Mouse (Mus musculus) bone marrow, adult 2 months (tissue): ENCODE data around the gene Il20rb.

Source experiments
- CTCF ChIP-seq: fragments of 200-500 bp; IDR thresholded peaks from 2 replicates; pipeline ENCODE4 v1.5.1; 2011; ENCODE audit warnings: low read length, control low read depth; ENCODE audit not compliant: control insufficient read depth, insufficient read depth
- POLR2A ChIP-seq: fragments of 200-500 bp; IDR thresholded peaks from 2 replicates; pipeline ENCODE4 v1.6.1; 2011; ENCODE audit warnings: low read depth, mild to moderate bottlenecking, control low read depth, low read length, borderline replicate concordance; ENCODE audit not compliant: control insufficient read depth

GRCm38 (mm10) chr9:100453944-100454663 lies 32.5 kb downstream of the Il20rb start:
- peak; percentile 61 for TF ChIP-seq CTCF
- no peak for TF ChIP-seq POLR2A
